Mouse (Mus musculus): ENCODE measurements around the gene Homer2. TPM values are rescaled to one million over a fixed set of nuclear protein-coding genes. Genes with fewer than 3 reads are reported as not detected.

Gene Homer2
- polyA plus RNA-seq, 1 experiment: 1.1 TPM

DNA sequence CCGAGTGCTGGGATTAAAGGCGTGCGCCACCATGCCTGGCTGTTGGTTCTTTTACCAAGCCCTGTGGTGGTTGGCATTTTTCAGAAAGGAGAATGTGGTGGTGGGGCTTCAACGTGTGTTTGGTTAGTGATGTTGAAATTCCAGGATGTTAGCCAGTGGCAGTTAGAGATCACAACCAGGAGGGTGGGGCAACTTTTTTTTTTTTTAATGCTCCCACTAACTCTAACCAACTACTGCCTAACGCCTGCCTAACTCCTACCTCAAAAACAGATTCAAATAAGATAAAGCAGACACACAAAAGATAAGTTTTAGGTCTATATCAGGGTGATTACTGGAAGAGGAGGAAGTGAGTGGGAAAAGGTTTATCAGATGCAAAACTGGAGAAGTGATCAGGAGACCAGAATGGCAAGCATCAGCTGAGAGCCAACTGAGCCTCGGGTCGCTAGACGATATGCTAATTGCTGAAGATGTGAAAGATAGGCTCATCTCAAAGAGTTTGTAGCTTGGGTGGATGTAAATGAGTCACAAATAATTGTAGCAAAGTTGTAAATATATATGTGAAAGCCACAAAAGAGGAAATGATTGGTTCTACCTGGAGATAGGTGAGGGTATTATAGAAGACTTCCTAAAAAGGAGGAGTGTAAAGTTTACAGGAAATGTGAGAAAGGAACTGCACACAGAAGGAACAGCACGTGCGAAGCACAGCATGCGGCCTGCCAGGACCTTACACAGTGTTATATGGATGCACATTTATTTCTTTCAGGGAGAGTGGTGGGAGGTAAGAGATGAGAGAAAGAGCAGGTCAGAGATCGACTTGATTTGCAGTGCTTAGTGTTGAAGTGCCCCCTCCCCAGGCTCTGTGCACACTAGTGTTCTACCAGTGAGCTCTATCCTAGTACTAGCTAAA is 25.1 kb upstream of the Homer2 start:
- Histone ChIP-seq H3K27me3 (replicated peaks; ENCODE audit: control insufficient read depth, insufficient read depth, low read length) (no peaks in the 10 kb centered on the region), H3K4me3 (ENCODE audit: insufficient read depth, low read depth, low read length) (no peak overlapping the region), H3K4me1 (ENCODE audit: control insufficient read depth, insufficient read depth, low read length) (no peaks in the 10 kb centered on the region), H3K36me3 (ENCODE audit: control insufficient read depth, insufficient read depth, low read length) (no peaks in the 10 kb centered on the region), H3K27ac (ENCODE audit: insufficient read depth, low read depth, low read length) (no peak overlapping the region)
- 83% methylated on average over 12 of the region's 12 CpGs for WGBS
- no peak for DNase-seq
- TF ChIP-seq CTCF (conservative IDR thresholded peaks at IDR 0.05; ENCODE audit: insufficient read depth, insufficient read length, low read depth, low read length) (no peak), POLR2A (IDR thresholded peaks at IDR 0.05; ENCODE audit: low read depth, low read length) (no peak)

GRCm38 (mm10) chr7:81731181-81731651 is 23.9 kb upstream of the Homer2 start:
- 81% methylated on average over 6 of the region's 6 CpGs for WGBS
- DNase-seq: no peak
- Histone ChIP-seq H3K27ac (ENCODE audit: insufficient read depth, low read depth, low read length) (no peak overlapping the region), H3K36me3 (ENCODE audit: control insufficient read depth, insufficient read depth, low read length) (no peaks in the 10 kb centered on the region), H3K4me3 (ENCODE audit: insufficient read depth, low read depth, low read length) (no peak overlapping the region), H3K27me3 (replicated peaks; ENCODE audit: control insufficient read depth, insufficient read depth, low read length) (no peaks in the 10 kb centered on the region), H3K4me1 (ENCODE audit: control insufficient read depth, insufficient read depth, low read length) (no peaks in the 10 kb centered on the region)
- TF ChIP-seq POLR2A (IDR thresholded peaks at IDR 0.05; ENCODE audit: low read depth, low read length) (no peak), CTCF (conservative IDR thresholded peaks at IDR 0.05; ENCODE audit: insufficient read depth, insufficient read length, low read depth, low read length) (no peak)

GRCm38 (mm10) chr7:81729787-81730186 is 22.5 kb upstream of the Homer2 start:
- WGBS: 81% methylated on average over 9 of the region's 9 CpGs
- TF ChIP-seq POLR2A (IDR thresholded peaks at IDR 0.05; ENCODE audit: low read depth, low read length): no peak
- TF ChIP-seq CTCF (conservative IDR thresholded peaks at IDR 0.05; ENCODE audit: insufficient read depth, insufficient read length, low read depth, low read length): no peak
- Histone ChIP-seq H3K27ac (ENCODE audit: insufficient read depth, low read depth, low read length) (no peak overlapping the region), H3K36me3 (ENCODE audit: control insufficient read depth, insufficient read depth, low read length) (no peaks in the 10 kb centered on the region), H3K27me3 (replicated peaks; ENCODE audit: control insufficient read depth, insufficient read depth, low read length) (no peaks in the 10 kb centered on the region), H3K4me3 (ENCODE audit: insufficient read depth, low read depth, low read length) (no peak overlapping the region), H3K4me1 (ENCODE audit: control insufficient read depth, insufficient read depth, low read length) (no peaks in the 10 kb centered on the region)
- no peak for DNase-seq

DNA sequence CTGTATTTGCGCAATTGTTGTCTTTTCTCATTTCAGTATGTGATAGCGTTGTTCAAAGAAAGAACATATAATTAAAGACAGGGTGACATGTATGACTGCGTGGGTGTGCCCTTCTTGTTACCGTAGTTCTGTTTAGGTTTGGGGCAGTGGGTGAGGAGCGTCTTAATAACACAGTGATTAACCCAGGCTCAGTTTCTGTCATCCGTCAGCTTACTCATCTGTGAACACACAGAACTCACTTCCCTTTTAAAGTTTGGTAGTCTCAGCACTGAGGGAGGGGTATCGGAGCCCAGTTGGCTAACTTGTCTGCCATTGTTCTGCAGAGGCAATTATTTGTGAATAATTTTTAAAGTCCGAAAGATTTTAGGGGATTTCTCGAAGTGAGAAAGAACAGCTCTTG is 20.4 kb upstream of the Homer2 start:
- no peak for TF ChIP-seq POLR2A (IDR thresholded peaks at IDR 0.05; ENCODE audit: low read depth, low read length)
- TF ChIP-seq CTCF (conservative IDR thresholded peaks at IDR 0.05; ENCODE audit: insufficient read depth, insufficient read length, low read depth, low read length): no peak
- H3K36me3 ChIP-seq (ENCODE audit: control insufficient read depth, insufficient read depth, low read length): no peaks in the 10 kb centered on the region
- WGBS: 68% methylated on average over 9 of the region's 9 CpGs
- DNase-seq: no peak
- no peaks in the 10 kb centered on the region for H3K4me1 ChIP-seq (ENCODE audit: control insufficient read depth, insufficient read depth, low read length)
- no peak overlapping the region for H3K27ac ChIP-seq (ENCODE audit: insufficient read depth, low read depth, low read length)
- H3K27me3 ChIP-seq (replicated peaks; ENCODE audit: control insufficient read depth, insufficient read depth, low read length): no peaks in the 10 kb centered on the region
- H3K4me3 ChIP-seq (ENCODE audit: insufficient read depth, low read depth, low read length): no peak overlapping the region

DNA sequence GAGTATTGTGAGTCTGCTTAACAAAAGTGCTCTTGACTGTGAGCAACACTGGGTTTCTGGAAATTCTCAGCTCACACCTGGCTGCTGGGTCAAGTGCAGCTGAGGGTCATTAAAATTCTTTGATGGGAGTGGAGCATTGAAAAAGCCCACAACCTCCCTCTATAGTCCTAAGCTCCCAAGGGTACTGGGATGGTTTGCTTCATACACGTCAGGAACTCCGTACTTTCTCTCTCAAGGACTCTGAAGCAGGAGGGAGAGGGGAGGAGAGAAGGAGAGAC is 19.3 kb upstream of the Homer2 start:
- Histone ChIP-seq H3K4me1 (ENCODE audit: control insufficient read depth, insufficient read depth, low read length) (no peaks in the 10 kb centered on the region), H3K36me3 (ENCODE audit: control insufficient read depth, insufficient read depth, low read length) (no peaks in the 10 kb centered on the region), H3K27me3 (replicated peaks; ENCODE audit: control insufficient read depth, insufficient read depth, low read length) (no peaks in the 10 kb centered on the region), H3K4me3 (ENCODE audit: insufficient read depth, low read depth, low read length) (no peak overlapping the region), H3K27ac (ENCODE audit: insufficient read depth, low read depth, low read length) (no peak overlapping the region)
- WGBS: 70% methylated on average over 2 of the region's 2 CpGs
- DNase-seq: no peak
- TF ChIP-seq CTCF (conservative IDR thresholded peaks at IDR 0.05; ENCODE audit: insufficient read depth, insufficient read length, low read depth, low read length) (no peak), POLR2A (IDR thresholded peaks at IDR 0.05; ENCODE audit: low read depth, low read length) (no peak)

GRCm38 (mm10) chr7:81725986-81726727 is 18.8 kb upstream of the Homer2 start:
- DNase-seq: no peak
- Histone ChIP-seq H3K27me3 (replicated peaks; ENCODE audit: control insufficient read depth, insufficient read depth, low read length) (no peaks in the 10 kb centered on the region), H3K36me3 (ENCODE audit: control insufficient read depth, insufficient read depth, low read length) (no peaks in the 10 kb centered on the region), H3K4me1 (ENCODE audit: control insufficient read depth, insufficient read depth, low read length) (no peaks in the 10 kb centered on the region), H3K4me3 (ENCODE audit: insufficient read depth, low read depth, low read length) (no peak overlapping the region), H3K27ac (ENCODE audit: insufficient read depth, low read depth, low read length) (no peak overlapping the region)
- TF ChIP-seq CTCF (conservative IDR thresholded peaks at IDR 0.05; ENCODE audit: insufficient read depth, insufficient read length, low read depth, low read length) (no peak), POLR2A (IDR thresholded peaks at IDR 0.05; ENCODE audit: low read depth, low read length) (no peak)
- WGBS: 63% methylated on average over 18 of the region's 18 CpGs

GRCm38 (mm10) chr7:81723851-81724250 is 16.5 kb upstream of the Homer2 start:
- Histone ChIP-seq H3K4me1 (ENCODE audit: control insufficient read depth, insufficient read depth, low read length) (no peaks in the 10 kb centered on the region), H3K27ac (ENCODE audit: insufficient read depth, low read depth, low read length) (no peak overlapping the region), H3K4me3 (ENCODE audit: insufficient read depth, low read depth, low read length) (no peak overlapping the region), H3K36me3 (ENCODE audit: control insufficient read depth, insufficient read depth, low read length) (no peaks in the 10 kb centered on the region), H3K27me3 (replicated peaks; ENCODE audit: control insufficient read depth, insufficient read depth, low read length) (no peaks in the 10 kb centered on the region)
- WGBS: 90% methylated on average over 10 of the region's 10 CpGs
- TF ChIP-seq CTCF (conservative IDR thresholded peaks at IDR 0.05; ENCODE audit: insufficient read depth, insufficient read length, low read depth, low read length) (no peak), POLR2A (IDR thresholded peaks at IDR 0.05; ENCODE audit: low read depth, low read length) (no peak)
- DNase-seq: no peak

All from kidney, adult 2 months (tissue).